Mouse (Mus musculus) liver, embryonic 14.5 days (tissue): Measurements from ENCODE around the gene Zswim7. TPM values are rescaled to one million over a fixed set of nuclear protein-coding genes. Genes with fewer than 3 reads are reported as not detected.

Source experiments
- ATAC-seq: fragments of 200-750 bp; cut with Nextera tagmentation; 2 replicates; pipeline ENCODE4 v1.8.0; 2017; ENCODE audit warnings: moderate number of reproducible peaks, mild to moderate bottlenecking, moderate library complexity; ENCODE audit not compliant: insufficient read depth
- DNase-seq, 3 experiments: peaks; one replicate each; pipeline ENCODE4 v3.0.0-alpha.2; 2012 to 2013; ENCODE audit warnings: low read depth in 3 of 3, low spot score in 3 of 3
- H3K27ac ChIP-seq: fragments of 300-500 bp; sonication (generic); 2 replicates; pipeline ENCODE4 v1.5.1; 2014; ENCODE audit warnings: moderate library complexity, mild to moderate bottlenecking, control low read depth, inconsistent platforms
- H3K27me3 ChIP-seq: fragments of 300-500 bp; sonication (generic); 2 replicates; pipeline ENCODE4 v1.6.1; 2014; ENCODE audit warnings: mild to moderate bottlenecking, low read length, moderate library complexity; ENCODE audit not compliant: control insufficient read depth, insufficient read depth
- H3K36me3 ChIP-seq: fragments of 300-500 bp; sonication (generic); replicated peaks from 2 replicates; pipeline ENCODE4 v1.6.1; 2014; ENCODE audit warnings: low read depth; ENCODE audit not compliant: control insufficient read depth, insufficient read depth
- H3K4me1 ChIP-seq, 2 experiments: fragments of 200-500 bp in 1 of 2; fragments of 300-500 bp in 1 of 2; sonication (generic) in 1 of 2; replicated peaks; 2 replicates each; pipeline ENCODE4 v1.6.1; 2012 to 2014; ENCODE audit warnings: antibody characterized with exemption in 1 of 2, inconsistent platforms in 1 of 2, low read length in 1 of 2; ENCODE audit not compliant: control insufficient read depth in 2 of 2, insufficient read depth in 2 of 2
- H3K4me2 ChIP-seq: fragments of 300-500 bp; sonication (generic); 2 replicates; pipeline ENCODE4 v1.6.1; 2014; ENCODE audit warnings: low read depth, mild to moderate bottlenecking, control low read depth, moderate library complexity
- H3K4me3 ChIP-seq, 2 experiments: fragments of 200-500 bp in 1 of 2; fragments of 300-500 bp in 1 of 2; sonication (generic) in 1 of 2; 2 replicates each; pipeline ENCODE4 v1.5.1; 2012 to 2014; ENCODE audit warnings: low read depth in 2 of 2, low read length in 2 of 2, mild to moderate bottlenecking in 2 of 2, control low read depth in 1 of 2, inconsistent platforms in 1 of 2, moderate library complexity in 1 of 2; ENCODE audit not compliant: insufficient read depth in 1 of 2
- H3K9ac ChIP-seq: fragments of 300-500 bp; sonication (generic); replicated peaks from 2 replicates; pipeline ENCODE4 v1.6.1; 2014; ENCODE audit warnings: mild to moderate bottlenecking, control low read depth, moderate library complexity
- H3K9me3 ChIP-seq: fragments of 300-500 bp; sonication (generic); 2 replicates; pipeline ENCODE4 v1.6.1; 2016; ENCODE audit warnings: low read length, mixed read lengths; ENCODE audit not compliant: control insufficient read depth
- CTCF ChIP-seq: IDR thresholded peaks from 2 replicates; pipeline ENCODE4 v1.5.1; 2016; ENCODE audit warnings: antibody characterized with exemption, low read depth, control low read depth
- EP300 ChIP-seq: IDR thresholded peaks from 2 replicates; pipeline ENCODE4 v1.6.1; 2016; ENCODE audit warnings: antibody characterized with exemption, low read depth
- WGBS: fragments of 180-500 bp; shearing (Covaris S2); extraction: QIAGEN DNeasy Blood & Tissue Kit; methylation state at CpG from one replicate; pipeline ENCODE4 v1.1.7; 2014; ENCODE audit not compliant: insufficient replicate concordance; 5-methylcytosine and 5-hydroxymethylcytosine counted together
- polyA plus RNA-seq, 2 experiments: library from polyadenylated mRNA; depleted of rRNA in 1 of 2; stranded (reverse) in 1 of 2; unstranded in 1 of 2; fragments of >200 nt; fragmentation: Nextera tagmentation in 1 of 2; extraction: Ambion mirVana in 1 of 2; gene quantifications; 2 replicates each; pipeline versions ENCODE4 v1.2.1 to v1.2.3; 2012 to 2014

The Zswim7 gene
- polyA plus RNA-seq, 2 experiments = 7.9 to 11.4 TPM

DNA sequence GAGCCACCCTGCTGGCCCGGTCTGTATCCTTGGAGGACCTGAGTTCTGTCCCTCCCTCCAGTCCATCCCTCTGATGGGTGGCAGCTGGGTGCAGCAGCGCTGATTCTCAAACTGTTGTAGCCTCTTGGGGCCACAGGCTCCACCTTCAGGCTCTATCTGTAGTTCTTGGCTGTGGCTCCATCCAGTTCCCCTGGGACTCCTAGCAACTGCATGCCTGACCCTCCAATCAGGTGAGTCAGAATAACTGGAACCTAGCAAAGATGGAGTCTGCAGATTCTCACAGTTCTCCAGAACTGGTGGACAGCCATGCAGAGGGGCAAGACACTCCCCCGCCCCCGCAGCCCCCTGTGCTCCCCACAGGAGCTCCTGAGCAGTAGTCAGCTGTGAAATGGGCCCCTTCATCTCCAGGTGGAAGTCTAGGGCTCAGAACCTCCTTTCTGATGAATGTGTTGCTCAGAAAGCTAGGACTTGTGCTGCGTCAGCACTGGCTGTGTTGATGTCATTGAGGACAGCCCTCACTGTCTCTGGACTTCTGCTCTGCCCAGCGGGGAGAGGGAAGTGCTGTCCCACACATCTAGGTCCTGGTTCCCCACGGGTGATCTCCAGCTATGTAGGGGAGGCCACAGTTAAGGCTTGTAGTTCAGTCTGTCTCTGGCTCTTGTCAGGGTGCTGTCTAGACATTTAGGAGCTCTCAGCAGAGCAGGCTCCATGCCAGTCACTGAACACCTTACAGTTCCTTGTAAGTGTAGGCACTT, 60.2 kb downstream of the Zswim7 start:
- Histone ChIP-seq H3K4me3 (no peak overlapping the region), H3K4me2 (no peak overlapping the region), H3K27me3 (no peaks in the 10 kb centered on the region), H3K36me3 (no peaks in the 10 kb centered on the region; the same call in 1 of the 2 replicates), H3K4me1 (0 out of 4 replicates have a peak, but pooled peaks cover 0 to 4% of the 10 kb centered on the region in 2 experiments), H3K9me3 (no peaks in the 10 kb centered on the region), H3K27ac (no peak overlapping the region), H3K9ac (no peak overlapping the region)
- DNase-seq (no peak), ATAC-seq (no peak)
- 72% methylated on average over 7 of the region's 7 CpGs for WGBS
- no peak for TF ChIP-seq CTCF
- no peak for TF ChIP-seq EP300

DNA sequence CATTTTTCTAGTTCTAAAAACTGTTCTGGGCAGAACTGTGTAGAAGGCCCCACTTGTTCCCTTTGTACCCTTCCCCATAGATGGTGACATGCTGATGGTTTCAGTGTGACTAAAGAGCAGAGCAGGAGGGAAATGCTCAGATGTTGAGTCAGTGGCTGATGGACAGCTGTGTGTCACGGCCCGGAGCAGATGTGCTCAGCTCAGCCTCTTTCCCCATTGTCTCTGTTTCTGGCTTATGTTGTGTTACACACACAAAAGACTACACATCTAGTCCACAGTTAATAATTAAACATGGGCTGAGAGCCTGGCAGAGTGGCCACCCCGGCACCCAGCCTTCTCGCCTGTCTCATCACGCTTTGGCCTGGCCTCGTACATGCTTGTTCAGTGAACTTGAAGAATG, 63.4 kb downstream of the Zswim7 start:
- 76% methylated on average over 6 of the region's 6 CpGs for WGBS
- DNase-seq (no peak), ATAC-seq (no peak)
- Histone ChIP-seq H3K27ac (no peak overlapping the region), H3K4me1 (no peaks in the 10 kb centered on the region), H3K9ac (no peak overlapping the region), H3K36me3 (no peaks in the 10 kb centered on the region; the same call in 1 of the 2 replicates), H3K4me2 (no peak overlapping the region), H3K4me3 (no peak overlapping the region), H3K9me3 (no peaks in the 10 kb centered on the region), H3K27me3 (no peaks in the 10 kb centered on the region)
- TF ChIP-seq CTCF (no peak), EP300 (no peak)

Other genes starting within 250 kb of the Zswim7 start
- gene Adora2b, start 32.4 kb downstream of the Zswim7 start, polyA plus RNA-seq (2012; rRNA removed) = 0.31 and 0.42 TPM in 2 replicates
- 0.29 and 1.2 TPM in 2 replicates for gene Adora2b, start 32.4 kb downstream of the Zswim7 start, polyA plus RNA-seq (2014; fragmentation: Nextera tagmentation; extraction: Ambion mirVana)
- 1.1 and 1.8 TPM in 2 replicates for gene Ttc19, start 98 bp upstream of the Zswim7 start, polyA plus RNA-seq (2012; rRNA removed)
- 1.7 and 1.8 TPM in 2 replicates for gene Ttc19, start 98 bp upstream of the Zswim7 start, polyA plus RNA-seq (2014; fragmentation: Nextera tagmentation; extraction: Ambion mirVana)
- 3.5 and 3.9 TPM in 2 replicates for gene Pigl, start 177.1 kb upstream of the Zswim7 start, polyA plus RNA-seq (2012; rRNA removed)
- 4.1 and 4.3 TPM in 2 replicates for gene Pigl, start 177.1 kb upstream of the Zswim7 start, polyA plus RNA-seq (2014; fragmentation: Nextera tagmentation; extraction: Ambion mirVana)
- gene Ncor1, start 177.2 kb upstream of the Zswim7 start, polyA plus RNA-seq (2012; rRNA removed) = 35.4 and 37.1 TPM in 2 replicates
- 54.3 and 65.3 TPM in 2 replicates for gene Ncor1, start 177.2 kb upstream of the Zswim7 start, polyA plus RNA-seq (2014; fragmentation: Nextera tagmentation; extraction: Ambion mirVana)